Mouse (Mus musculus): ENCODE measurements around the gene Aldh16a1.

DNA sequence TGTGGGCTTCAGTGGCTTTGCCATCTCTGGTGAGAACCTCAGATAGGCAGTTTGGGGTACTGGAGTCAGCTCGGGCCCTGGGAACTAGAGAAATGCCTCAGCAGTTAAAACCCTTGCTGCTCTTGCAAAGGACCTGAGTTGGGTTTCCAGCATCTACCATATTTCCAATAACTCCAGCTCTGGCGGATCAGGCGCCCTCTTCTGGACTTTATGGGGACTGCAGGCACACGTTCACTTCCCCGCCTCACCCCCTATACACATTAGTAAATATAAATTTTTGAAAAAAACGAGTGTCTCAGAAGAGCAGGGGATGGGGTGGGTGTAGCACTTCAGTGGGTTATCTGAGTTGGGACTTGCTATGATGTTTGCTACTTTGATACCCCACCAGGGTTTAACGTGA lies 18.6 kb upstream of the Aldh16a1 start:
- no peak for TF ChIP-seq CTCF (IDR thresholded peaks at IDR 0.05; ENCODE audit: borderline replicate concordance, insufficient read depth, low read length)
- TF ChIP-seq POLR2A (IDR thresholded peaks at IDR 0.05; ENCODE audit: low read depth, low read length), result no peak
